Mouse (Mus musculus): ENCODE measurements around the gene Gm36028.

The Gm36028 gene

DNA sequence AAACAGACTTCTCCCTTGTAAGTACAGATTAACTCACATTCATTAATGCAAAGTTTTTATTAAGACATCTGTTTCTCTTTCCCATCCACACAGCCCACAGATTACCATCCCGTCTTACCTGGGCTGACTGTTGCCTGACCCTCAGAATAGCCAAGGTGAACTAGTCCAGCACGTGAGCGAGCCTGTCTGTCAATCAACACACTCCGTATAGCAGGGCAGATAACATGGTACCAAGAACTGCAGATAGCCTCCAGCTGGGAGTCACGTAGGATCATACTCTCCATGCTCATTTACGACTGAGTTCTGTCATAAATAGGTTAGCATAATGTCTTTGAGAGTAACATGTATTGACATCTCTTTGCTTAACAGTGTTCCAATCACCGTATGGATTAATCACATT lies at the start of gene Gm36028:
Gene Gm36028 (minus strand): TSS at position 118 of the 400 bp plus-strand sequence.
- no peaks in the 10 kb centered on the region for H3K4me1 ChIP-seq (replicated peaks; ENCODE audit: low read depth, low read length)
- H3K36me3 ChIP-seq (ENCODE audit: insufficient read depth, low read length) = no peaks in the 10 kb centered on the region
- no peaks in the 10 kb centered on the region; the same call in 1 of the 2 replicates for H3K9me3 ChIP-seq (ENCODE audit: low read length)
- H3K4me3 ChIP-seq (replicated peaks; ENCODE audit: low read length) = no peak within 1 kb of the TSS
- TF ChIP-seq CTCF (conservative IDR thresholded peaks at IDR 0.05; ENCODE audit: low read length) (no peak), POU5F1 (IDR thresholded peaks at IDR 0.05; ENCODE audit: borderline replicate concordance, low read length) (no peak), NANOG (IDR thresholded peaks at IDR 0.05; ENCODE audit: borderline replicate concordance, low read length) (no peak)
- peaks cover 2% of the 10 kb centered on the region; the same call in 1 of the 2 replicates for H3K27me3 ChIP-seq (ENCODE audit: insufficient read depth, low read length)

GRCm38 (mm10) chr16:37906456-37906855 lies 45.5 kb upstream of the Gm36028 start:
- Histone ChIP-seq H3K4me3 (replicated peaks; ENCODE audit: low read length) (no peak overlapping the region), H3K9me3 (ENCODE audit: low read length) (no peaks in the 10 kb centered on the region), H3K27me3 (ENCODE audit: insufficient read depth, low read length) (peaks cover 12% of the 10 kb centered on the region), H3K36me3 (ENCODE audit: insufficient read depth, low read length) (no peaks in the 10 kb centered on the region), H3K4me1 (replicated peaks; ENCODE audit: low read depth, low read length) (peaks cover 6% of the 10 kb centered on the region; the same call in 1 of the 2 replicates)
- TF ChIP-seq CTCF (conservative IDR thresholded peaks at IDR 0.05; ENCODE audit: low read length) = no peak

DNA sequence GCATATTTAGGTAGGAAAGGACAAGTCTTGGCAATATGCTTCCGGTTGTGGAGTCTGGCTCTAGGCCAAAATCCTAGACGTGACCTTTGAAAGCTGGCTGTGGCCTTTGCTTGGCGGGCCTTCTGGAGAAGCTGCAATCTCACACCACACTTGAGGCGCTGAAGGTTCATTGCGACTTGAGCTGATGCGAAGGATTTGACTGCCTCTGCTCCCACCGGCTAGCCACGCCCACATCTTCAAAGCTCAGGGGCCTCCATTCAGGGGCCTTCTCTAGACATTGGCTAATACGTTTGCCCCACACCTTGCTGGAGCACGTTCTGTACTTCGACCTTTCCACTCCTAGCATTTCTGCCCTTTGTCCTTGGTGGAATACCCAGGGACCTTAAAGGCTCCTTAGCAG lies 40.4 kb upstream of the Gm36028 start:
- Histone ChIP-seq H3K4me3 (replicated peaks; ENCODE audit: low read length) (no peak overlapping the region), H3K9me3 (ENCODE audit: low read length) (no peaks in the 10 kb centered on the region), H3K27me3 (ENCODE audit: insufficient read depth, low read length) (peaks cover under 1% of the 10 kb centered on the region; the same call in 1 of the 2 replicates), H3K36me3 (ENCODE audit: insufficient read depth, low read length) (no peaks in the 10 kb centered on the region), H3K4me1 (replicated peaks; ENCODE audit: low read depth, low read length) (no peaks in the 10 kb centered on the region)
- no peak for TF ChIP-seq NANOG (IDR thresholded peaks at IDR 0.05; ENCODE audit: borderline replicate concordance, low read length)
- TF ChIP-seq CTCF (conservative IDR thresholded peaks at IDR 0.05; ENCODE audit: low read length) = no peak

GRCm38 (mm10) chr16:37899357-37899756 lies 38.4 kb upstream of the Gm36028 start:
- Histone ChIP-seq H3K36me3 (ENCODE audit: insufficient read depth, low read length) (no peaks in the 10 kb centered on the region), H3K4me1 (replicated peaks; ENCODE audit: low read depth, low read length) (no peaks in the 10 kb centered on the region), H3K9me3 (ENCODE audit: low read length) (no peaks in the 10 kb centered on the region), H3K27me3 (ENCODE audit: insufficient read depth, low read length) (no peaks in the 10 kb centered on the region), H3K4me3 (replicated peaks; ENCODE audit: low read length) (no peak overlapping the region)
- TF ChIP-seq POU5F1 (IDR thresholded peaks at IDR 0.05; ENCODE audit: borderline replicate concordance, low read length) (no peak), CTCF (conservative IDR thresholded peaks at IDR 0.05; ENCODE audit: low read length) (no peak), NANOG (IDR thresholded peaks at IDR 0.05; ENCODE audit: borderline replicate concordance, low read length) (no peak)

- no peaks in the 10 kb centered on the region for H3K27me3 ChIP-seq (ENCODE audit: insufficient read depth, low read length)
- TF ChIP-seq CTCF (conservative IDR thresholded peaks at IDR 0.05; ENCODE audit: low read length) (no peak), NANOG (IDR thresholded peaks at IDR 0.05; ENCODE audit: borderline replicate concordance, low read length) (no peak), POU5F1 (IDR thresholded peaks at IDR 0.05; ENCODE audit: borderline replicate concordance, low read length) (no peak)
- no peaks in the 10 kb centered on the region for H3K9me3 ChIP-seq (ENCODE audit: low read length)
- H3K4me1 ChIP-seq (replicated peaks; ENCODE audit: low read depth, low read length) = no peaks in the 10 kb centered on the region
- H3K36me3 ChIP-seq (ENCODE audit: insufficient read depth, low read length) = no peaks in the 10 kb centered on the region
- H3K4me3 ChIP-seq (replicated peaks; ENCODE audit: low read length) = no peak overlapping the region
Observed at GRCm38 (mm10) chr16:37898790-37899189, 37.8 kb upstream of the Gm36028 start.

DNA sequence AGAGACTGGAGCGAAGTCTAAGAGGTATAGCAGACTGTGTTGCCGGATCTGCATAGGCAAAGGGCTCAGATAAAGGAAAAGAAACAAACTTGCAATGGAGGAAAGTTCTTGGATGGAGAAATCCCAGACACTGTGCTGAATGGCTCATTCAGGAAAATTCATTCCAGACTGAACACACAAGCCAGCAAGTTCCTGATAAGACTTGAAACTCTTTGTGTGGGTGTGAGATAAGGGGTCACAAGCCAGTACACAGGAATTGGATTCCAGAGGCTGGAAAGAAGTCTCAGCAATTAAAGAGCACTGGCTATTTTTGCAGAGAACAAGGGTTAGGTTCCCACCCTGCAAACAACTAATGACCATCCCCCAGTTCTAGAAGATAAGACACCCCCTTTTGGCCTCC lies 33.0 kb upstream of the Gm36028 start:
- Histone ChIP-seq H3K4me1 (replicated peaks; ENCODE audit: low read depth, low read length) (no peaks in the 10 kb centered on the region), H3K27me3 (ENCODE audit: insufficient read depth, low read length) (no peaks in the 10 kb centered on the region), H3K9me3 (ENCODE audit: low read length) (no peaks in the 10 kb centered on the region), H3K4me3 (replicated peaks; ENCODE audit: low read length) (no peak overlapping the region), H3K36me3 (ENCODE audit: insufficient read depth, low read length) (no peaks in the 10 kb centered on the region)
- TF ChIP-seq POU5F1 (IDR thresholded peaks at IDR 0.05; ENCODE audit: borderline replicate concordance, low read length) (no peak), NANOG (IDR thresholded peaks at IDR 0.05; ENCODE audit: borderline replicate concordance, low read length) (no peak), CTCF (conservative IDR thresholded peaks at IDR 0.05; ENCODE audit: low read length) (no peak)

GRCm38 (mm10) chr16:37893381-37893780 lies 32.4 kb upstream of the Gm36028 start:
- H3K9me3 ChIP-seq (ENCODE audit: low read length) = no peaks in the 10 kb centered on the region
- no peak for TF ChIP-seq POU5F1 (IDR thresholded peaks at IDR 0.05; ENCODE audit: borderline replicate concordance, low read length)
- no peak for TF ChIP-seq CTCF (conservative IDR thresholded peaks at IDR 0.05; ENCODE audit: low read length)

GRCm38 (mm10) chr16:37892667-37893066 lies 31.7 kb upstream of the Gm36028 start:
- no peaks in the 10 kb centered on the region for H3K9me3 ChIP-seq (ENCODE audit: low read length)
- TF ChIP-seq NANOG (IDR thresholded peaks at IDR 0.05; ENCODE audit: borderline replicate concordance, low read length) (no peak), CTCF (conservative IDR thresholded peaks at IDR 0.05; ENCODE audit: low read length) (no peak), POU5F1 (IDR thresholded peaks at IDR 0.05; ENCODE audit: borderline replicate concordance, low read length) (no peak)
- no peaks in the 10 kb centered on the region for H3K27me3 ChIP-seq (ENCODE audit: insufficient read depth, low read length)
- H3K4me1 ChIP-seq (replicated peaks; ENCODE audit: low read depth, low read length) = no peaks in the 10 kb centered on the region
- no peak overlapping the region for H3K4me3 ChIP-seq (replicated peaks; ENCODE audit: low read length)
- no peaks in the 10 kb centered on the region for H3K36me3 ChIP-seq (ENCODE audit: insufficient read depth, low read length)

More at GRCm38 (mm10) chr16:37893381-37893780, 32.4 kb upstream of the Gm36028 start:
- H3K36me3 ChIP-seq (ENCODE audit: insufficient read depth, low read length) = no peaks in the 10 kb centered on the region
- no peak overlapping the region for H3K4me3 ChIP-seq (replicated peaks; ENCODE audit: low read length)
- no peaks in the 10 kb centered on the region for H3K4me1 ChIP-seq (replicated peaks; ENCODE audit: low read depth, low read length)
- no peaks in the 10 kb centered on the region for H3K27me3 ChIP-seq (ENCODE audit: insufficient read depth, low read length)

DNA sequence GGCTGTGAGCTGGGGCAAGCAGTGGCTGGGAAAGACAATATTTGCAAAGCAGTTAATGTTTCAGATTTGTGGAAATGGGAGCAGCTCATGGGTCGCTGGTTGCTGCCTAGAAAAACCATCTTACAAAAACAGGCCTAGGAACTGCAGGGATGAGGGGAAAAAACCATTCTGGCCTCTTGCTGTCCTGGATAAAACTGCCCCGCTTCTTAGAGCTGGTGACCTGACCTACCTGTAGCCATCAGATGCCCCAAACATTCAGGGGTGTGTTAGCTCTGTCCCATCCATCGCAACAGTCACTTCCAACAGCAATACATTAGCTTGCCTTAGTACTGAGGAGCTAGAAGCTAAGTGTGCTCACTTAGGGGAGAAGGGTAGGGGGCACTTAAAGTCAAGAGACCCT lies 28.0 kb upstream of the Gm36028 start:
- peaks cover 3% of the 10 kb centered on the region for H3K36me3 ChIP-seq (ENCODE audit: insufficient read depth, low read length)
- H3K27me3 ChIP-seq (ENCODE audit: insufficient read depth, low read length) = no peaks in the 10 kb centered on the region
- H3K9me3 ChIP-seq (ENCODE audit: low read length) = no peaks in the 10 kb centered on the region
- no peaks in the 10 kb centered on the region for H3K4me1 ChIP-seq (replicated peaks; ENCODE audit: low read depth, low read length)
- H3K4me3 ChIP-seq (replicated peaks; ENCODE audit: low read length) = no peak overlapping the region
- TF ChIP-seq CTCF (conservative IDR thresholded peaks at IDR 0.05; ENCODE audit: low read length) (no peak), NANOG (IDR thresholded peaks at IDR 0.05; ENCODE audit: borderline replicate concordance, low read length) (no peak), POU5F1 (IDR thresholded peaks at IDR 0.05; ENCODE audit: borderline replicate concordance, low read length) (no peak)

All from E14TG2a.4 (cell line).